Mouse (Mus musculus): Measurements from ENCODE around the gene Apbb2.
A peak's percentile ranks its signal among the peaks of the same experiment; 100 is the strongest.
"Not testable (repeated sequence)": the region's sequence is repeated elsewhere in the genome, so short reads cannot be mapped to it uniquely, and the experiment has no call there.

Gene Apbb2

DNA sequence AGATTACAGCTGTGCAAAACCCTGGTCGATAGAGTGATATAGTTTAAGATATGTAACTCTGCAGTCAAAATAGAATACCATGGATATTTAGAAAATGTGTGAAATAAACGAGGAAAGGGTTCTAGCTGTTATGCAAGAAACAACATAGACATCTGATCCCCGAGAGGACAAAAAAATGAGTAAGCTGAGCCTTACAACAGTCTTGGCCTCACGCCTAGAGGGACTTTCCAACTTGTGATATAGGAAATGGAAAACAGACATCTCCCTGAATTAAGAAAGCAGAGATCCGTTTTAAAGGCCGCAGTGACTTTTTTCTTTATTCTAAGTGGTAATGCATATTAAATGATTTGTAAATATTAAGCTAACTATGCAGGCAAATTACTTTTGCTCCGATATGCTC lies 349.0 kb downstream of the Apbb2 start:
- no peak for DNase-seq

DNA sequence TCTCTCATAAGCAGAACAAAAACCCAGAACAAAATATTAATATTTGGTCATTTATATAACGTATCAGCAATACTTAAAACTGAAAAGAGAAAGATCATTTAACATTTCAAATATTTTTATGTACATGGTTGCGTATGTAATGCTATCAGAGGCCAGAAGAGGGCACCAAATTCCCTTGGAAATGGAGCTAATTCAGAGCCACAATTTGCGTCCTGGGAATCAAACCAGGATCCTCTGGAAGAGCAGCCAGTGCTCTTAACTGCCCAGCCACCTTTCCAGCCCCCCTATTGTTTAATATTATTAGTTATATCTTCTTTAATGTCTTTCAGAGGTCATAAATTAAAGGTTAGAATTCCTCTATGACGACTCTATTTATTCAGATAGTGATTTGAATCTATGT lies 355.2 kb downstream of the Apbb2 start:
- no peak for DNase-seq

DNA sequence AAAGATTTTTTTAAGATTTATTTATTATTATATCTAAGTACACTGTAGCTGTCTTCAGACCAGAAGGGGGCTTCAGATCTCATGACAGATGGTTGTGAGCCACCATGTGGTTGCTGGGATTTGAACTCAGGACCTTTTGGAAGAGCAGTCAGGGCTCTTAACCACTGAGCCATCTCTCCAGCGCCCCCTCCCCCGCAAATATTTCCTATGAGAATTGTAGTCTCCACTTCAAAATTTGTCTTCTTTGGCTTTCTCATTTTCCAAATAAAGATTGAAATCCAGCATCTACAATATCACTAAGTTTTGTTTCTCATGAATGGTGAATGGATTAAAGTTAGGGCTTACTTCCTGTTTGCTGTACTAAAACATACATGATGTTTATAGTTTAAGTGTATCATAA lies 356.1 kb downstream of the Apbb2 start:
- no peak for DNase-seq

GRCm38 (mm10) chr5:66259756-66260448 lies 358.7 kb downstream of the Apbb2 start, which contains the start of gene Nsun7:
TSS of gene Nsun7 (plus strand) at chr5:66259897.
- DNase-seq: peak; percentile 40

DNA sequence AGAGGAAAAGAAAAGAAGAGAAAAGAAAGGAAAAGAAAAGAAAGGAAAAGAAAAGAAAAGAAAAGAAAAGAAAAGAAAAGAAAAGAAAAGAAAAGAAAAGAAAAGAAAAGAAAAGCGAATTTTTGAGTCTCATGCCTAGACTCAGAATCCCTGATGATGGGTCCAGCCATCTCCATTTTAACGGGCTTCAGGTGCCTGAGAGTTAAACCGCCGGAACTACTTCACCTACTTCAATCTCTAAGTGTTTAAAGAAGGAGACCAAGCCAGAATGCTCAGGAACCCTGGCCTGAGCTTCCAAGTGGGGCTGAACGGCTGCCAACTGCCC lies 359.2 kb downstream of the Apbb2 start:
- DNase-seq: not testable (repeated sequence)

- no peak for DNase-seq
These were observed 359.6 kb downstream of the Apbb2 start for GRCm38 (mm10) chr5:66259000-66259399.

DNA sequence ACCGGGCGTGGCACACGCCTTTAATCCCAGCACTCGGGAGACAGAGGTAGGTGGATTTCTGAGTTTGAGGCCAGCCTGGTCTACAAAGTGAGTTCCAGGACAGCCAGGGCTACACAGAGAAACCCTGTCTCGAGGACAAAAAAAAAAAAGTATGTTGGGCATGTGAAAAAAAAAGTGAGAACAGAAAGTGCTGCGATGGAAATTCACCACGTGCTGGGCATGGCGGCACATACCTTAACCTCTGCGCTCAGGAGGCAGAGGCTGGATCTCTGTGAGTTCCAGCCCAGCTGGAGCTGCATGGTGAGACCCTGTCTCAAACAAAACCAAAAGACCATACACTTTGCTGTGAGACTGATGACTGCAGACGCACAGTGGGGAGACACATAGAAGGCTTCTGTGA lies 363.5 kb downstream of the Apbb2 start:
- no peak for DNase-seq

GRCm38 (mm10) chr5:66253219-66253618 lies 365.4 kb downstream of the Apbb2 start:
- DNase-seq: no peak
